Mouse (Mus musculus) olfactory bulb, adult 2 months (tissue): ENCODE measurements at regions not wholly inside any gene's neighbourhood (a gene's known extent, or its start where the extent isn't known, plus 50 kb on each side); places are given as distances from the start of the nearest gene placed in this dataset.

ENCODE experiments used
- CTCF ChIP-seq: fragments of 200-500 bp; IDR thresholded peaks from 2 replicates; pipeline ENCODE4 v1.5.1; 2012; ENCODE audit warnings: low read depth, mild to moderate bottlenecking, low read length, moderate library complexity; ENCODE audit not compliant: insufficient read depth
- POLR2A ChIP-seq: fragments of 200-500 bp; IDR thresholded peaks from 2 replicates; pipeline ENCODE4 v1.6.1; 2012; ENCODE audit warnings: mild to moderate bottlenecking, low read depth, low read length, moderate library complexity; ENCODE audit not compliant: insufficient read depth

- TF ChIP-seq CTCF: no peak
- TF ChIP-seq POLR2A: no peak
Measured at GRCm38 (mm10) chr13:42546389-42546788, 134.0 kb upstream of the Phactr1 start.
